Mouse (Mus musculus): ENCODE measurements around the gene Cyp2c68.

DNA sequence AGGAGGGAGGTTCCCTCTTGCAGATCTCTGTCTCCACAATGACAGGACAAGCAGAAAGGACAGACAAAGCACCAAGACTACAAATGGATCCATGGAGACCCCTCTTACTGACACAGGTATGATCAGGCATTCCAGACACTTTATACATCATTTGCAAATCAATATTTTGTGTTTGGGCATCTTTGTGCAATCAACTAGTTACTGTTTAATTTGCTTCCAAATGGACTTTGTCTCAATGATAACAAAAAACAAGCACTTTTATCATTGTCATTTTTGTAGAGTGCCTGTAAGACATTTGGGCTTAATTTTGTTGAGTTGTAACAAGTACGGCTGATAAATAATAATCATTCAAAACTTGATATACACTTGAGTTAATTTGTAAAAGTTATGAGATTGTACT lies 91.9 kb downstream of the Cyp2c68 start, which contains the start of gene Cyp2c67:
- TF ChIP-seq EP300 (IDR thresholded peaks at IDR 0.05) (no peak), CTCF (IDR thresholded peaks at IDR 0.05) (no peak)
